Mouse (Mus musculus): Measurements from ENCODE around the gene Fgf11. TPM values are rescaled to one million over a fixed set of nuclear protein-coding genes. Genes with fewer than 3 reads are reported as not detected.

Gene Fgf11
- polyA plus RNA-seq, 1 experiment from 2014 or later: 3.0 TPM

DNA sequence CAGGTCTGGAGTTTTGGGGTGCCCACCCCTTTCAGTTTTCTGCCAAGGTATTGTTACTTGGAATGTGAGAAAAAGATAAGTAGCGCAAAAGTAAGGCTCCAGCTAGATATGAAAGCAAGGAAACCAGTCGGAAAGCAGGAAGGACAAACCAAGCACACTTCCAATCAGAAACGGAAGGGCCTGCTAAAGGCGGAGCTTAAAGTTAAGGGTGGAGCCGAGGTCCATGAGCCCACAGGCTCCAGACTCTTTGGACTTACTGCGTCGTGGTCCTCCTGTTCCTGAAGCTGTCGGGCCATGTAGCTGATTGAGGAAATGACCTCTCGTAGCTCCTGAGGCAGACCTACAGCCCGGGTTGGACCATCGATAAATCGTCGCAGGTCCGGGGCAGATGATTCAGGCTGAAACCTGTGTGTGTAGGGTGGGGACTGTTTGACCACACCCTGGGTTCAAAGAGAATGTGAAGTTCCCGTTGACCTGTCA, 16.8 kb downstream of the Fgf11 start:
- Histone ChIP-seq H3K9ac (ENCODE audit: low read length) (no peak overlapping the region), H3K27ac (ENCODE audit: low read depth, low read length) (no peak overlapping the region), H3K4me2 (ENCODE audit: low read depth) (no peak overlapping the region), H3K36me3 (ENCODE audit: control insufficient read depth, insufficient read depth, low read length) (no peaks in the 10 kb centered on the region), H3K9me3 (ENCODE audit: control insufficient read depth, low read length) (no peaks in the 10 kb centered on the region), H3K4me1 (ENCODE audit: control insufficient read depth, insufficient read depth, low read length) (no peaks in the 10 kb centered on the region), H3K4me3 (ENCODE audit: low read depth, low read length) (no peak overlapping the region), H3K27me3 (ENCODE audit: control insufficient read depth, insufficient read depth, low read length) (no peaks in the 10 kb centered on the region)
- DNase-seq (ENCODE audit: low spot score) (no peak), ATAC-seq (ENCODE audit: insufficient read depth, low FRiP score, low TSS enrichment) (no peak)
- 40% methylated on average over 15 of the region's 15 CpGs for WGBS

DNA sequence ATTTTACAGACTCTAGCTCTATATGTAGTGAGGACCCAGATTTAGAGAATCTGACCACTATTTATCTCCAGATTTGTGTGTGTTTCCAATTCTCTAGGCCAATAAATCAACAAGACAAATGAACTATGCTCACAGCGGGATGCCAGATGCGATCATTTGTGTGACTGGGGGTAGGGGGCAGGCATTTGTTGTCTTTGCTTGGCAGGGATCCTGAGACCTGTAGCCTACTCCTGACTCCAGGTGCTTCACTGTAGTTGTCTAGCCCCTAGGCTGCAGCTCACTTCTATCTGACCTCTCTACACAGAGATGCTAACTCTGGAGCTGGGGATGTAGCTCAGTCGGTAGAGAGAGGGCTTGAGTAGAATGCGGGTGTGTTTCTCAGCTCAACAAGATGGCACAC, 19.8 kb downstream of the Fgf11 start:
- ATAC-seq (ENCODE audit: insufficient read depth, low FRiP score, low TSS enrichment): no peak
- DNase-seq (ENCODE audit: low spot score): no peak
- H3K9ac ChIP-seq (ENCODE audit: low read length): no peak overlapping the region

DNA sequence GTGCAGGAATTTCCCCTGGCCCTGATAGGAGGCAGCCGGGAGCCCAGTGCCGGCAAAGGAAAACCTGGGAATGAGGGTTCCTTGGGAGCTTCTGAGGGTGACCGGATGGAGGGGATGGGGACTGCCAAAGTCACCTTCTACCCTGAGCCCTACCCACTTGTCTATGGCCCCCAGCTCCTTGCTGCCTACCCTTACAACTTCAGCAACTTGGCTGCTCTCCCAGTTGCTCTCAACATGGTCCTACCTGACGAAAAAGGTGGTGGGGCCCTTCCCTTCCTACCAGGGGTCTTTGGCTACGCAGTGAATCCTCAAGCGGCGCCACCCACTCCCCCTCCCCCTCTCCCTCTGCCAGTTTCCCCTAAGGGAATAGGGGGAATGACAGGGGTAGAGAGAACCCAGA, 22.7 kb downstream of the Fgf11 start:
- Histone ChIP-seq H3K4me3 (ENCODE audit: low read depth, low read length) (no peak overlapping the region), H3K36me3 (ENCODE audit: control insufficient read depth, insufficient read depth, low read length) (no peaks in the 10 kb centered on the region), H3K9ac (ENCODE audit: low read length) (no peak overlapping the region), H3K27me3 (ENCODE audit: control insufficient read depth, insufficient read depth, low read length) (peaks cover 10% of the 10 kb centered on the region; the same call in 1 of the 2 replicates), H3K27ac (ENCODE audit: low read depth, low read length) (no peak overlapping the region), H3K4me1 (ENCODE audit: control insufficient read depth, insufficient read depth, low read length) (no peaks in the 10 kb centered on the region; the same call in 1 of the 2 replicates), H3K9me3 (ENCODE audit: control insufficient read depth, low read length) (no peaks in the 10 kb centered on the region), H3K4me2 (ENCODE audit: low read depth) (no peak overlapping the region)
- ATAC-seq (ENCODE audit: insufficient read depth, low FRiP score, low TSS enrichment) (no peak), DNase-seq (ENCODE audit: low spot score) (no peak)
- WGBS: 52% methylated on average over 7 of the region's 7 CpGs

More for the DNA sequence above, 19.8 kb downstream of the Fgf11 start:
- H3K36me3 ChIP-seq (ENCODE audit: control insufficient read depth, insufficient read depth, low read length): no peaks in the 10 kb centered on the region
- H3K27ac ChIP-seq (ENCODE audit: low read depth, low read length): no peak overlapping the region
- no peaks in the 10 kb centered on the region; the same call in 1 of the 2 replicates for H3K4me1 ChIP-seq (ENCODE audit: control insufficient read depth, insufficient read depth, low read length)
- 31% methylated on average over 4 of the region's 4 CpGs for WGBS
- H3K9me3 ChIP-seq (ENCODE audit: control insufficient read depth, low read length): no peaks in the 10 kb centered on the region
- H3K4me2 ChIP-seq (ENCODE audit: low read depth): no peak overlapping the region
- peaks cover 10% of the 10 kb centered on the region; the same call in 1 of the 2 replicates for H3K27me3 ChIP-seq (ENCODE audit: control insufficient read depth, insufficient read depth, low read length)
- H3K4me3 ChIP-seq (ENCODE audit: low read depth, low read length): no peak overlapping the region

DNA sequence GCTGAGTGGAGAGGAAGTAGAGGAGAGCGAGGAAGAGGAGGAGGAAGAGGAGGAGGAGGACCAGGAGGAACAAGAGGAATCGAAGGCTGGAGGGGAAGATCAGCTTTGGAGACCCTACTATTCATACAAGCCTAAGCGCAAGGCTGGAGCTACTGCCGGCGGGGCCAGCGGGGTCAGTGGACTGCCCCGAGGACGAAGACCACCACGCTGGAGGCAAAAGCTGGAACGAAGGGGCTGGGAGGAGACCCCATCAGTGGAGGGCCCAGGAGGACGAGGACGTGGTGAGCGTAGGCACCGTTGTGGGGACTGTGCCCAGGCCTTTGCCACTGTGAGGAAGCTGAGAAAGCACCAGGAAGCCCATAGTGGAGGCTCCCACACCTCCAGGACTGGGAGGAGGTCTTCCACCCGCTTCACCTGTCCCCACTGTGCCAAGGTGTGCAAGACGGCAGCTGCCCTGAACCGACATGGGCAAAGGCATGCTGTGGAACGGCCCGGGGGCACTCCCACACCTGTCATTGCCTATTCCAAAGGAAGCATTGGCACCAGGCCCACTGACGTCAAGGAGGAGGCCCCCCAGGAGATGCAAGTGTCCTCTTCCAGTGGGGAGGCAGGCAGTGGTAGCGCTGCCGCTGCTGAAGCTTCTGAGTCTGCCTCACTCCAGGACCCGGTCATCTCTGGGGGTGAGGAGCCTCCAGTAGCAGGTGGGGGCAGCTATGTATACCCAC, 23.2 kb downstream of the Fgf11 start:
- no peak for ATAC-seq (ENCODE audit: insufficient read depth, low FRiP score, low TSS enrichment)
- Histone ChIP-seq H3K4me1 (ENCODE audit: control insufficient read depth, insufficient read depth, low read length) (no peaks in the 10 kb centered on the region; the same call in 1 of the 2 replicates), H3K27ac (ENCODE audit: low read depth, low read length) (no peak overlapping the region), H3K36me3 (ENCODE audit: control insufficient read depth, insufficient read depth, low read length) (no peaks in the 10 kb centered on the region), H3K9me3 (ENCODE audit: control insufficient read depth, low read length) (no peaks in the 10 kb centered on the region), H3K4me3 (ENCODE audit: low read depth, low read length) (no peak overlapping the region), H3K27me3 (ENCODE audit: control insufficient read depth, insufficient read depth, low read length) (peaks cover 10% of the 10 kb centered on the region; the same call in 1 of the 2 replicates), H3K4me2 (ENCODE audit: low read depth) (no peak overlapping the region), H3K9ac (ENCODE audit: low read length) (no peak overlapping the region; the same call in 1 of the 2 replicates)
- WGBS: 70% methylated on average over 23 of the region's 23 CpGs
- no peak for DNase-seq (ENCODE audit: low spot score)

DNA sequence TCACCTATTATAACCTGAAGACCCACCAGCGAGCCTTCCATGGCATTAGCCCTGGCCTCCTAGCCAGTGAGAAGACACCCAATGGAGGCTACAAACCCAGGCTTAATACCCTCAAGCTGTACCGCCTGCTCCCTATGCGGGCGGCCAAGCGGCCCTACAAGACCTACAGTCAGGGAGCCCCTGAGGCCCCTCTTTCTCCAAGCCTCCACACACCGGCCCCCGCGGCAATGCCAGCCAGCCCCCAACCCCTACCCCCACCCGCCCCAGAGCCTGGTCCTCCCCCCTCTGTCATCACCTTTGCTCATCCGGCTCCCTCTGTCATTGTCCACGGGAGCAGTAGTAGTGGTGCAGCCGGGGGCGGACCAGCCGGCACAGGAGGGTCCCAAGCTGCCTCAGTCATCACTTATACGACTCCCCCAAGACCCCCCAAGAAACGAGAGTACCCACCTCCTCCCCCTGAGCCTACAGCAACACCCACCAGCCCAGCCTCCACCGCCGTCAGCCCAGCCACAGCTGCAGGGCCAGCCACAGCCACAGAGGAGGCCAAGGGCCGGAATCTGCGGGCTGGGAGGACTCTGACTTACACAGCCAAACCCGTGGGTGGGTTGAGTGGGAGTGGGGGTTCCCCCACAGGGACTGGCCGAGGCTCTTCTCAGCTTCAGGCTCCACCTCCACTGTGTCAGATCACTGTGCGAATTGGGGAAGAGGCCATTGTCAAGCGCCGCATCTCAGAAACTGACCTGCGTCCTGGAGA, 24.0 kb downstream of the Fgf11 start:
- Histone ChIP-seq H3K9me3 (ENCODE audit: control insufficient read depth, low read length) (no peaks in the 10 kb centered on the region), H3K4me3 (ENCODE audit: low read depth, low read length) (no peak overlapping the region), H3K4me1 (ENCODE audit: control insufficient read depth, insufficient read depth, low read length) (no peaks in the 10 kb centered on the region; the same call in 1 of the 2 replicates), H3K9ac (ENCODE audit: low read length) (no peak overlapping the region; the same call in 1 of the 2 replicates), H3K27me3 (ENCODE audit: control insufficient read depth, insufficient read depth, low read length) (peaks cover 10% of the 10 kb centered on the region; the same call in 1 of the 2 replicates), H3K27ac (ENCODE audit: low read depth, low read length) (no peak overlapping the region), H3K4me2 (ENCODE audit: low read depth) (no peak overlapping the region), H3K36me3 (ENCODE audit: control insufficient read depth, insufficient read depth, low read length) (no peaks in the 10 kb centered on the region)
- DNase-seq (ENCODE audit: low spot score) (no peak), ATAC-seq (ENCODE audit: insufficient read depth, low FRiP score, low TSS enrichment) (no peak)
- 69% methylated on average over 26 of the region's 26 CpGs for WGBS

GRCm38 (mm10) chr11:69776488-69776887, 25.2 kb downstream of the Fgf11 start:
- no peak overlapping the region for H3K4me3 ChIP-seq (ENCODE audit: low read depth, low read length)
- H3K9ac ChIP-seq (ENCODE audit: low read length): no peak overlapping the region
- H3K36me3 ChIP-seq (ENCODE audit: control insufficient read depth, insufficient read depth, low read length): no peaks in the 10 kb centered on the region
- ATAC-seq (ENCODE audit: insufficient read depth, low FRiP score, low TSS enrichment): no peak
- no peaks in the 10 kb centered on the region for H3K9me3 ChIP-seq (ENCODE audit: control insufficient read depth, low read length)
- no peak overlapping the region for H3K4me2 ChIP-seq (ENCODE audit: low read depth)
- 85% methylated on average over 20 of the region's 20 CpGs for WGBS
- H3K4me1 ChIP-seq (ENCODE audit: control insufficient read depth, insufficient read depth, low read length): no peaks in the 10 kb centered on the region; the same call in 1 of the 2 replicates
- H3K27ac ChIP-seq (ENCODE audit: low read depth, low read length): no peak overlapping the region
- peaks cover 10% of the 10 kb centered on the region; the same call in 1 of the 2 replicates for H3K27me3 ChIP-seq (ENCODE audit: control insufficient read depth, insufficient read depth, low read length)
- DNase-seq (ENCODE audit: low spot score): no peak

GRCm38 (mm10) chr11:69775716-69776115, 25.9 kb downstream of the Fgf11 start:
- Histone ChIP-seq H3K4me2 (ENCODE audit: low read depth) (no peak overlapping the region), H3K36me3 (ENCODE audit: control insufficient read depth, insufficient read depth, low read length) (no peaks in the 10 kb centered on the region), H3K27me3 (ENCODE audit: control insufficient read depth, insufficient read depth, low read length) (peaks cover 10% of the 10 kb centered on the region; the same call in 1 of the 2 replicates), H3K4me3 (ENCODE audit: low read depth, low read length) (no peak overlapping the region), H3K4me1 (ENCODE audit: control insufficient read depth, insufficient read depth, low read length) (no peaks in the 10 kb centered on the region; the same call in 1 of the 2 replicates), H3K9ac (ENCODE audit: low read length) (no peak overlapping the region), H3K27ac (ENCODE audit: low read depth, low read length) (no peak overlapping the region), H3K9me3 (ENCODE audit: control insufficient read depth, low read length) (no peaks in the 10 kb centered on the region)
- ATAC-seq (ENCODE audit: insufficient read depth, low FRiP score, low TSS enrichment): no peak
- no peak for DNase-seq (ENCODE audit: low spot score)
- WGBS: 61% methylated on average over 10 of the region's 10 CpGs

- Histone ChIP-seq H3K4me1 (ENCODE audit: control insufficient read depth, insufficient read depth, low read length) (no peaks in the 10 kb centered on the region; the same call in 1 of the 2 replicates), H3K4me3 (ENCODE audit: low read depth, low read length) (no peak overlapping the region), H3K9ac (ENCODE audit: low read length) (no peak overlapping the region), H3K9me3 (ENCODE audit: control insufficient read depth, low read length) (no peaks in the 10 kb centered on the region), H3K4me2 (ENCODE audit: low read depth) (no peak overlapping the region), H3K36me3 (ENCODE audit: control insufficient read depth, insufficient read depth, low read length) (no peaks in the 10 kb centered on the region), H3K27ac (ENCODE audit: low read depth, low read length) (no peak overlapping the region), H3K27me3 (ENCODE audit: control insufficient read depth, insufficient read depth, low read length) (peaks cover 10% of the 10 kb centered on the region; the same call in 1 of the 2 replicates)
- DNase-seq (ENCODE audit: low spot score) (no peak), ATAC-seq (ENCODE audit: insufficient read depth, low FRiP score, low TSS enrichment) (no peak)
- WGBS: 60% methylated on average over 5 of the region's 5 CpGs
Observed at GRCm38 (mm10) chr11:69774961-69775360, 26.7 kb downstream of the Fgf11 start.
